Mouse (Mus musculus) lung, embryonic 15.5 days (tissue): ENCODE measurements around the gene Pgm5. TPM values are rescaled to one million over a fixed set of nuclear protein-coding genes. Genes with fewer than 3 reads are reported as not detected.
A peak's percentile ranks its signal among the peaks of the same experiment; 100 is the strongest.

Source experiments
- ATAC-seq: fragments of 200-750 bp; cut with Nextera tagmentation; 2 replicates; pipeline ENCODE4 v1.8.0; 2017; ENCODE audit warnings: moderate number of reproducible peaks, borderline replicate concordance; ENCODE audit not compliant: low FRiP score, low TSS enrichment; ENCODE audit errors: extremely low read depth
- H3K27ac ChIP-seq: fragments of 300-500 bp; sonication (generic); 2 replicates; pipeline ENCODE4 v1.5.1; 2015; ENCODE audit warnings: moderate library complexity, mild to moderate bottlenecking, inconsistent platforms
- H3K27me3 ChIP-seq: fragments of 300-500 bp; sonication (generic); 2 replicates; pipeline ENCODE4 v1.6.1; 2015; ENCODE audit warnings: inconsistent platforms
- H3K36me3 ChIP-seq: fragments of 300-500 bp; sonication (generic); 2 replicates; pipeline ENCODE4 v1.6.1; 2015; ENCODE audit warnings: inconsistent platforms
- H3K4me1 ChIP-seq: fragments of 300-500 bp; sonication (generic); 2 replicates; pipeline ENCODE4 v1.6.1; 2015; ENCODE audit warnings: inconsistent platforms
- H3K4me2 ChIP-seq: fragments of 300-500 bp; sonication (generic); 2 replicates; pipeline ENCODE4 v1.6.1; 2015; ENCODE audit warnings: inconsistent platforms, mild to moderate bottlenecking, moderate library complexity
- H3K4me3 ChIP-seq: fragments of 300-500 bp; sonication (generic); 2 replicates; pipeline ENCODE4 v1.5.1; 2015; ENCODE audit warnings: mild to moderate bottlenecking, inconsistent platforms
- H3K9ac ChIP-seq: fragments of 300-500 bp; sonication (generic); 2 replicates; pipeline ENCODE4 v1.6.1; 2015; ENCODE audit warnings: inconsistent platforms
- H3K9me3 ChIP-seq: fragments of 300-500 bp; sonication (generic); 2 replicates; pipeline ENCODE4 v1.6.1; 2016; ENCODE audit warnings: inconsistent platforms
- WGBS: fragments of 180-500 bp; shearing (Covaris S2); methylation state at CpG from one replicate; pipeline ENCODE4 v1.1.7; 2015; 5-methylcytosine and 5-hydroxymethylcytosine counted together
- polyA plus RNA-seq: library from polyadenylated mRNA; unstranded; fragments of >200 nt; fragmentation: Nextera tagmentation; extraction: Ambion mirVana; gene quantifications from 2 replicates; pipeline ENCODE4 v1.2.1, GENCODE M21; 2015

Gene Pgm5
- polyA plus RNA-seq, 1 experiment from 2014 or later: 3.0 TPM

DNA sequence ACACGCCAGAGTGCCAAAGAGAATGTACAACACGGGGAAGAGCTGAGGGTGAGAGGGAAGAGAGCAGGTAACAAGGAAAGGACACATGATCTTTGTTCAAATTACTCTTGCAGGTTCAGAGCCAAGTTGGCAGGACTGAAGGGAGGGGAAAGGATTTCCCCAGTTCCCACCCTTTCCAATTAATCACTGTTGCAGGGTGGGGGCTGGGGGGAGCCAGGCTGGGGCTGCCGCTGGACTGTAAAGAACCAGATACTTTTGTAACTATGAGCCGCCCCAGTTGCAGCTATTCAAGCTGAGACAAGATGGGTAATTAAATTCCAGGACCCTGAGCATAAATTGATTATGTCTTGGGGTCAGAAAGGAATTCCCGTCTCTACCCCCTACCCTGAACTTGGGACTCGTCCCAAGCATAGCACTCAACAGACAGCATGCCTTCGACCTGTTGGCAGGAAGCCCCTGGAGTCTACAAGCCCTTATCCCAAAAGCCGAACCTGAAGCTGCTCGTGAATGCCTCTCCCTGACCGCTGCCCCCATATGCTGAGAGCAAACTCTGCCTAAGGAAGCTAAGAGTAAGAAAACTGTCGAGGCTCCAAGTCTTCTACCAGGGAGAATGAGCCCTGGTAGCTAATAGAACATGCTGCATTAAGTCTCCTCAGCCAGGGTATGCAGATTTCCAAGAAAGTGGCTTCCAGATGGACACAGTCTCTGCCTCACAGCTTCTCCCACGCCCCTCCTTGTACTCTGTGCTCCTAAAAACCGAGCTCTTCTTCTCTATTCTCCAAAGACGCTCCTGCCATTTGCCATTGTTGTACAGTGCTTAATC is 107.8 kb downstream of the Pgm5 start:
- Histone ChIP-seq H3K27ac (0 out of 2 replicates have a peak overlapping the region, but pooled peaks have one; percentile 23), H3K4me2 (no peak overlapping the region)
- 36% methylated on average over 14 of the region's 14 CpGs for WGBS

DNA sequence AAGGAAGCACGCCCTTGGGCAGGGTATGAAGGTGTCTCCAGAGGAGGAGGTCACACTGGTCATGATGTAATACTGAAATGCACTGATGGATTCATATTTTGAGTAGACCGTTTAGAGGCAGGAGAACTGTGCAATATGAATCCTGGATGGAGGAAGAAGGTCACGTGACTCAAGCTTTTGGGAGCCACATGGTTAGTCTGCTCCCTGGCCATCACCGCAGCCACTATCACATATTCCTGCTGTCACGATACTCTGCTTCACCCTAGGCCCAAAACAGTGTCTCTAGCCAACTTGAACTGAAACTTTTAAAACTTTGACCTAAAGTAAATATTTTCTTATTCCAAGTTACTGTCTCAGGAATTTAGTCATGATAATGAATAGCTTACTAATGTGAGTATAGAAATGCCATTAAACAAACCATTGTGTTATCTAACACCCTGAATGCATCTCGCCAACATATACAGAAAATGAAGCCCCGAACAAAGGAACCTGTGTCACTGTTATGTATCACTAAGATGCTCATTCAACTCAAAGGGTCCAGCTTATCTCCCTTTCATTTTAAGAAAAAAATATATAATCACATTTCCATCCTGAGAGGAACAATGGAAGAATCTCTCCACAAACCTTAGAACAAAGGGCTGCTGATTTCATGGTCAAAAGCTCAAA is 108.6 kb downstream of the Pgm5 start:
- ATAC-seq: no peak

More for the DNA sequence above, 107.8 kb downstream of the Pgm5 start:
- H3K4me1 ChIP-seq: peaks cover 10% of the 10 kb centered on the region
- H3K4me3 ChIP-seq: no peak overlapping the region
- H3K27me3 ChIP-seq: no peaks in the 10 kb centered on the region
- 0 out of 2 replicates have a peak, but pooled peaks have one; percentile 27 for ATAC-seq
- no peaks in the 10 kb centered on the region for H3K9me3 ChIP-seq
- H3K36me3 ChIP-seq: no peaks in the 10 kb centered on the region
- H3K9ac ChIP-seq: no peak overlapping the region

DNA sequence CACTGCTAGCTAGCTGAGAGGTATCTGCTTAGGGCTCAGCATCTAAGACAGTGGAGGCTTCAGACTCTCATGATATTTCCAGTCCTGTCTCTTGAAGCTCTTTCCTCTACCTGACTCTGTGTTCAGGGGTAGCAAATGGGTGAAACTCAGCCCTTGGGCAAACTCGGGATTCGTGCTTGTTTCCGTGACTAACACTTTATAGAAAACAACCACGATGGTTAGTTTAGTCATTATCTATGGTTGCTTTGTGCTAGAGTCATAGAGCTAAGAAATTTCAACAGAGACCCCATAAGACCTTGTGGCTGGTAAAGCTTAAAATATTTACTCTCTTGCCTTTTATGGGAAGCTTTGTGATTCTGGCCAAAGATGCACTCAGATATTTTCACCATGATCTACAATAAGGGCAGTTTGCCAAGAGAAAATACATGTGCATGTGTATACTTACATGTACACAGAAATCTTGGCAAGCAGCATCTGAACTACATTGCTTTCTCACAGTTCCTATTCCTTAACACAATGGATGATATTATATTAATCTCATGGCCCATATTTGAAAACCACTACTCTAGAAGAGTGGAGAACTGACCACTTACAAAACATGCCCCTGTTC is 115.3 kb downstream of the Pgm5 start:
- no peaks in the 10 kb centered on the region for H3K9me3 ChIP-seq
- ATAC-seq: no peak
- H3K4me2 ChIP-seq: no peak overlapping the region
- H3K27me3 ChIP-seq: no peaks in the 10 kb centered on the region
- H3K4me3 ChIP-seq: no peak overlapping the region
- no peak overlapping the region for H3K27ac ChIP-seq
- H3K9ac ChIP-seq: no peak overlapping the region
- H3K4me1 ChIP-seq: no peaks in the 10 kb centered on the region
- WGBS: 71% methylated on average over 4 of the region's 4 CpGs
- no peaks in the 10 kb centered on the region for H3K36me3 ChIP-seq

More for the DNA sequence above, 108.6 kb downstream of the Pgm5 start:
- WGBS: 63% methylated on average over 7 of the region's 7 CpGs
- Histone ChIP-seq H3K4me1 (peaks cover 10% of the 10 kb centered on the region), H3K4me3 (no peak overlapping the region), H3K9me3 (no peaks in the 10 kb centered on the region), H3K27me3 (no peaks in the 10 kb centered on the region), H3K27ac (no peak overlapping the region), H3K4me2 (no peak overlapping the region), H3K9ac (no peak overlapping the region), H3K36me3 (no peaks in the 10 kb centered on the region)

DNA sequence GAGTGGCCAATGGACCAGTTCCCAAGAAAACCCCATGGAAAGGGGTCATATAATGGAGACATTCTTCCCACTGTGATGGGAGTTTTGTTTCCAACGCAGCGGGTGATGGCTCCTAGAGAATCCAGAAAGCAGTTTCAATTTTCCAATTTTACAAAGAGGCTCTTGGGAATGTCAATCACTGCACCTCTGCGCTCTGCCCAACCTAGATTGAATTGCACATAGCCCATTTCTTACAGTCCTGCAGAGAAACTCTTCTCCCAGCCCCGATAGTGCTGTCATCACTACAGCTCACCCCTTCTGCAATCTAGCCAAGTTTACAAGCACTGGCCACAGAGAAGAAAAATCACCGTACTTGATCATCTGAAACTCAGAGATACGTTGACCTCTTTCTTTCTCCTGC is 119.0 kb downstream of the Pgm5 start:
- H3K27ac ChIP-seq: no peak overlapping the region
- 71% methylated on average over 6 of the region's 6 CpGs for WGBS
- no peaks in the 10 kb centered on the region for H3K36me3 ChIP-seq
- H3K4me1 ChIP-seq: no peaks in the 10 kb centered on the region
- no peak for ATAC-seq
- H3K9ac ChIP-seq: no peak overlapping the region
- no peaks in the 10 kb centered on the region for H3K9me3 ChIP-seq
- no peaks in the 10 kb centered on the region for H3K27me3 ChIP-seq
- H3K4me2 ChIP-seq: no peak overlapping the region
- no peak overlapping the region for H3K4me3 ChIP-seq

DNA sequence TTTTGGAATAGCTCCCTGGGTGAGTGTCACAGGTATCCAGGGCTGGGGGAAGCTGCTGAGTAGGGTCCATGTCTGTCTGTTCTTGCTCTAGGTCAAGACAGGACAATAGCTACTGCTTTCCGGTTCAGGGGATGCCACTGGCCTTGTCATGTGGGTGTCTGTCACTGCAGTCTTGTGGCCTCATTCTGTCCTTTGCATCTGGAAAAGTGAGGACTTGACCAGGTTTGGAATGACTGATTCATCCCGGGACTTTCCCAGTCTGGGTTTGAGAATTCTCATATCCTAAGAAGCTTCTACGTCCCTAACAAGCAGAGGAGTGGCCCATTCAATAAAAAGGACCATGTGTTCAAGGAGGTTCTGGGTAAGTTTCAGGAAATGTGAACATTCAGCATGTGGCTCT is 122.9 kb downstream of the Pgm5 start:
- peaks cover 6% of the 10 kb centered on the region for H3K4me1 ChIP-seq
- no peaks in the 10 kb centered on the region for H3K27me3 ChIP-seq
- H3K4me2 ChIP-seq: no peak overlapping the region
- H3K9ac ChIP-seq: no peak overlapping the region
- H3K4me3 ChIP-seq: no peak overlapping the region
- no peaks in the 10 kb centered on the region for H3K36me3 ChIP-seq
- WGBS: 77% methylated on average over 3 of the region's 3 CpGs
- no peak overlapping the region for H3K27ac ChIP-seq
- H3K9me3 ChIP-seq: no peaks in the 10 kb centered on the region
- no peak for ATAC-seq

DNA sequence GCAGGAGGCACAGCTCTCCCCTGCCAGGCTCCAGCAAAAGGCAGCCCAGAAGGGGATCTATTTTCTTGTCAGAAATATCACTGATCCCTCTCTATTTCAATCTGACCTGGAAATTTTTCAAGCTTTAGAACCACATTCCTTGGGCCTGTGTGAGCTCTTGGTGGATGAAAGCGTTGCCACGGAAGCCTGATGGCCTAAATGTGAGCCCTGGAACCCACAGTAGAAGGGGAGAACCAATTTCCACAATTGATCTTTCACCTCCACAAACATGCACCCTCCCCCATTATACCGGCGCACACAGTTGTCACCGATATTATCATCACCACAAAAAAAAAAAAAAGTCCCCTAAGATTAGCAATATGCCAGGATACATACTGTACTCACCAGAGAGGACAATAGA is 123.6 kb downstream of the Pgm5 start:
- Histone ChIP-seq H3K9me3 (no peaks in the 10 kb centered on the region), H3K27ac (no peak overlapping the region), H3K4me2 (no peak overlapping the region), H3K27me3 (no peaks in the 10 kb centered on the region), H3K4me1 (peaks cover 6% of the 10 kb centered on the region), H3K36me3 (no peaks in the 10 kb centered on the region), H3K4me3 (no peak overlapping the region), H3K9ac (no peak overlapping the region)
- ATAC-seq: no peak
- 92% methylated on average over 5 of the region's 5 CpGs for WGBS

DNA sequence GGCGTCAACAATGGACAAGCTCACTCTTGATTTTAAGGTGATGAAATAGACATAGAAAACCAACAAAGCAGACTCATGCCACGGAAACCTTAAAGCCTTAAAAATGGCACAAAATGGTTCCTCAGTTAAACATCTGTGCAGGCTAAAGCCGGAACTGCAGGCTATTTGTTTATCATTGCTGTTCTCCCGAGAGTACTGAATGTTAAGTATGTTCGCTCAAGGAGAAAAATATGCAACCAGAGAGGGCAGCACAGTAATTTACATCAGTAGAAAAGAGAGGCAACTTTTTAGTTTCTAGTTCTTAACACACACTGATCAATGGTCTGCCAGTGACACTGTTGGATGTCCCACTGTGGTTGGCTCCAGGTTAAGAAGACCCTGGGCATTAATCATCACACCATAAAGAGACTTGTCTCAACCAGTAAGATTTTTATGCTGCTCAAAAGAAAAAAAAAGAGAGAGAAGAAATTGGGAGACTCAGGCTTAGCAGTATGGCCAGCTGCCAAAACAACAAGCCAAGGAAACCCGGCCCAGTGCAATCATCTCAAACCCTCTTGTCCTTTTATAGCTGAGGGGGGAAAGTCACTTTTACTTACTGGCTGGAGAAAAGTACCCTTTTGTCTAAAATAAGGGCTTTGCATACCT is 126.0 kb downstream of the Pgm5 start:
- H3K27ac ChIP-seq: peak overlapping the region; percentile 48; the same call in 1 of the 2 replicates
- no peaks in the 10 kb centered on the region for H3K9me3 ChIP-seq
- peaks cover 11% of the 10 kb centered on the region for H3K4me1 ChIP-seq
- H3K4me2 ChIP-seq: no peak overlapping the region
- H3K4me3 ChIP-seq: no peak overlapping the region
- ATAC-seq: peak; percentile 48; the same call in 1 of the 2 replicates
- 31% methylated on average over 6 of the region's 6 CpGs for WGBS
- H3K36me3 ChIP-seq: no peaks in the 10 kb centered on the region
- no peaks in the 10 kb centered on the region for H3K27me3 ChIP-seq
- H3K9ac ChIP-seq: no peak overlapping the region

DNA sequence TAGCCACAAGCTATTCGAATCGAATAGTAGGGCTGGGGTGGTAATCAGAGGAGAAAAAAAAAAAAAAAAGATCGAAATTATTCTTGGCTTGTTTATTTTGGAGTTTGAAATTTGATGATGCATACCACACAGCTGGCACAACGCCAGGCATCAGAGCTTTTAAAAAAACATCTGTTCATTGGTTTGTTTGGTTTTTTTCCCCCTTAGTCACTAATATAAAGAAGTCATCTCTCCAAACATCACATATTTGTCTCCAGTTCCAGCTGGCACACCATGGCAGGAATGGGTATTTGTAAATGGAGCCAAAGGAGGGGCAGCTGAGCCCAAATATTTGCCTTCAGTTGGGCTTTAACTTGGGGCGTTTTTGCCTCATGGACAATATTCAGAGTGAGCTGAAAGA is 131.0 kb downstream of the Pgm5 start:
- no peak for ATAC-seq
- Histone ChIP-seq H3K27ac (no peak overlapping the region; the same call in 1 of the 2 replicates), H3K4me1 (peaks cover 12% of the 10 kb centered on the region; the same call in 1 of the 2 replicates), H3K9me3 (no peaks in the 10 kb centered on the region), H3K4me2 (no peak overlapping the region), H3K4me3 (no peak overlapping the region), H3K9ac (no peak overlapping the region), H3K27me3 (no peaks in the 10 kb centered on the region), H3K36me3 (no peaks in the 10 kb centered on the region)
- 23% methylated on average over 5 of the region's 5 CpGs for WGBS

DNA sequence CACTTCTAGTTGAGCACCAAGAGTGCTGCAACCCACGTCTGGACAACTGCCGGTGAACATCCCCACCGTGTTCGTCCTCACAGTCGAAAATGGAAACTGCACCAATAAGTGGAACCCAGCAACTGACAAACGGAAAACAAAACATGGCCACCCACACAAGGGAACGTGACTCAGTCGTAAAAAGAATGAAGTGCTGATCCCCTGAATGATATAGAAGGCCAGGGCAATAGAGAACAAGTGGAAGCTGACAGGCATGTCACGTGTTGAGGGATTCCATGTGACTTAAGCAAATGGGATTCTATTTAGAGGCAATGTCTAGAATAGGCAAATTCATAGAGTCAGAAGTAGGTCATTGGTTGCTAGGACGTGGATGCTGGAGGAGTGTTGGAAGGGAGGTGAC is 137.3 kb downstream of the Pgm5 start:
- Histone ChIP-seq H3K4me1 (no peaks in the 10 kb centered on the region), H3K27ac (no peak overlapping the region), H3K9ac (no peak overlapping the region), H3K27me3 (no peaks in the 10 kb centered on the region), H3K4me3 (no peak overlapping the region), H3K9me3 (no peaks in the 10 kb centered on the region), H3K4me2 (no peak overlapping the region), H3K36me3 (no peaks in the 10 kb centered on the region)
- WGBS: 78% methylated on average over 10 of the region's 10 CpGs
- no peak for ATAC-seq

DNA sequence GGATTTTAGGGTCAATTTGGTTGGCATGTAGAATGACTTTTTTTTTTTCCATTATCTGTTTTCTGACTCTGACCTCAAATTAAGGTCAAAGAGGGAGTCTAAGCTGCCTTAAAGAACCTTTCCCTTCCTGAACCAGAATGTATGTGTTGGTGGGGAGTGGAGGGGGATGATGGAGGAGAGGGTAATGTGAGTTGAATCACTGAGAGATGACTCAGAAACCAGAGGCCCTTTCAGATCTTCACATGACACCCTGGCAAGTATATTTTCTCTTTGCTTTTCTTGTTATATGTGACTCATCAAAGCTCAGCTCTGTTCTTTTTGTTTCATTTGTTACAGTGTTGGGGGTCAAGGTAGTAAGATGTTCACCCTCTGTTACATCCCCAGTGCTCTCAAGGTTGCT is 141.2 kb downstream of the Pgm5 start:
- H3K4me3 ChIP-seq: no peak overlapping the region
- ATAC-seq: no peak
- no peaks in the 10 kb centered on the region for H3K9me3 ChIP-seq
- no peak overlapping the region for H3K4me2 ChIP-seq
- H3K36me3 ChIP-seq: no peaks in the 10 kb centered on the region
- no peaks in the 10 kb centered on the region for H3K27me3 ChIP-seq
- no peak overlapping the region for H3K9ac ChIP-seq
- no peaks in the 10 kb centered on the region for H3K4me1 ChIP-seq
- H3K27ac ChIP-seq: no peak overlapping the region

DNA sequence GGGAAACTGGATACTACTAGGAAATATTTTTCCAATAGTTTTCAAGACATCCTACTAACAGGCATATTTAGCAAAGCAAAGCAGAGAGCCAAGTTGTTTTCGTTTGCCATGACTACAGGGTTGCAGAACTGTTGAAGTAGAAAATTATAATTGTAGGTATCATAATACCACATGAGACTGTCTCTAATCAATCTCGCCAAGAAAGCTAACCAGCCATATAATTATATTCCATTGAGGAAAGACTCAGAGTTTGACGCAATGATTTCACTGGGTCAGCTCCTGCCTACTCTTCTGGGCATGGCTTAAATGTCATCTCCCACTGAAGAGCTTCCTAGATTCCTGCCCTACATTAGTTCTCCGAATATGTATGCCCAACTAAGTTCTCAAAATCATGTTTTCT is 142.2 kb downstream of the Pgm5 start:
- WGBS: 84% methylated on average over 4 of the region's 4 CpGs
- Histone ChIP-seq H3K9me3 (no peaks in the 10 kb centered on the region), H3K4me3 (no peak overlapping the region), H3K9ac (no peak overlapping the region), H3K4me2 (no peak overlapping the region), H3K27me3 (no peaks in the 10 kb centered on the region), H3K36me3 (no peaks in the 10 kb centered on the region), H3K27ac (no peak overlapping the region), H3K4me1 (no peaks in the 10 kb centered on the region)
- no peak for ATAC-seq
